Mouse (Mus musculus) megakaryocyte, adult 5-6 weeks (primary cell): ENCODE results near the gene Ppp3ca. TPM values are rescaled to one million over a fixed set of nuclear protein-coding genes. Genes with fewer than 3 reads are reported as not detected.

Experiments used
- ATAC-seq: 2 replicates; pipeline ENCODE4 v1.8.0; 2016; ENCODE audit warnings: mild to moderate bottlenecking, inconsistent platforms; ENCODE audit not compliant: poor library complexity, severe bottlenecking
- total RNA-seq, 2 experiments: library from RNA; stranded (forward) in 1 of 2; stranded (reverse) in 1 of 2; fragments of 153-499, 151-499 nt in 1 of 2; fragments of 221-1000, 200-1000 nt in 1 of 2; gene quantifications; 2 replicates each; pipeline versions ENCODE4 v1.2.3 to v1.2.4; 2015 to 2017

The Ppp3ca gene
- total RNA-seq, 2 experiments from 2014 or later = 83.1 to 85.1 TPM

DNA sequence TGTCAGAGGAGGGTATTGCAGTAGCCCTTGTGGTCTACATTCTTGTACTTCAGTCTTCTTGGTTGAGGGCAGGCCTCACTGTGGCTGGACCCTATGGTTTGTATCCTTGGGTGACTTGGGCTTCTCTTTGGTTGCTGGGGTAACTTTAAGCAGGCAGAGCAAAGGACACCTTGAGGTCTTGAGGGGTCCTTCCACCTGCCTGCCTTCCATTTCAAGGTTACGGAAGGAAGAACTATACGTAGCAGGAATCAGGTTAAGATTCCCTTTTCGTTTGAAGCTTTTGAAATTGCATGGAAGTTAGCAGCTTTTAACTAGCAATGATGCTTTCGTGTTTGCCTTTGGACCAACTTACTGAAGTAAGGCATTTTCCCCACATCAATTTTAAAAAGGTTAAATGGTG, 51.3 kb downstream of the Ppp3ca start:
- ATAC-seq = no peak

GRCm38 (mm10) chr3:136721804-136722427, 52.0 kb downstream of the Ppp3ca start:
- no peak for ATAC-seq

- no peak for ATAC-seq
Observed at GRCm38 (mm10) chr3:136722493-136722892, 52.6 kb downstream of the Ppp3ca start.

DNA sequence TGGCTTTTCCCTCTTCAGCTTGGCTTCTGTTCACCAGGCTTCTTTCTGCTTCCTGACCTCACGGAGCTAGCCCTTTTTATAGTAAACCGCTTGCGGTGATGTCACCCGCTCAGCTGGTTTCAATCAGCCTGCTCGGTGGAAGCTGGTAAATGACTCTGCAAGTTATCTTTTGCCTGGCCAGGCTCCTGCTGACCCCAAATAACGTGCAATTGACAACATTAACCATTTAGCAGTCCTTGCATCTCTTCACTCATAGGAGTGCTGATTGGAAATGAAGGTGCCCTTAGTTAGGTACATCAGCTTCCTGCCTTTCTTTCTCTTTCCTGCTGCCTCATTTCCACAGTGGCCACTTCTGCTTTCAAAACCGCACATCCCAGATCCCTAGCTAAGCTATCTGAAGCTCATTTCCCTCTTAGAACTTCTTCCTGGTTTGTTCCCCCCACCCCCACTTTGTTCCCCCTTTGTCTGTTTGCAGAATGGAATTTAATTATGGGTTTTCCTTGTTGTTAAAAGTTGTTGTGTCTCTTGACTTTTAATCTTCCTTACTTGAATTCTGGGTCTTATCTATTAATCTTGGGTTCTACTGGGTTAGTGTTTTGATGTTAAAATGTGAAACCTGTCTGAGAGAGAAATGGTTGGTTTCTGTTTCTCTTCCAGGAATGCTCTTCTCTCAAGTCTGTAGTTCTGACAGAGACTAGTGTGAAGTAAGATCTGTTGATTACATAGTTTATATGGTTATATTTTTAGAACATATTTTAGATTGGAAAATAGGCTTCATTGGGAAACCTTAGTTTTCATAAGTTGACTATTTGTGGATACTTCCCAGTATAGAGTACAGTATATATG, 55.6 kb downstream of the Ppp3ca start:
- peak; percentile 79 for ATAC-seq

DNA sequence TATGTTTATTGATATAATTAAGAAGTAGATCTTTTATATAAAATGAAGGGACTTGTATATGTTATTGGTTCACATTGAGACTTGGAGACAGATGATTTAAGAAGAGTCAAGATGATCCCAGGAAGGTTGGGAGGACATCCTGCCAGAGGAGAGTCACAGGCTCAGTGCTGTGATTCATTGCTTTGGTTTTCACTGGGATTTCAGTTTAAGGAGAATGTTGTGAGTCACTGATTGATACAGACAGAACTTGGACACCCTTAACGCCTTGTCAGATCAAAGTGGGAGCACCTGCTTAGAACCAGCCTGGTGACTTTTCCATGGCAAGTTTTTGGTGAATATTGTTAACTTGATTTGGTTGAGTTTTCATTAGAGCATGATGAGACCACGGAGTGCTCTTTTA, 58.0 kb downstream of the Ppp3ca start:
- ATAC-seq = no peak

DNA sequence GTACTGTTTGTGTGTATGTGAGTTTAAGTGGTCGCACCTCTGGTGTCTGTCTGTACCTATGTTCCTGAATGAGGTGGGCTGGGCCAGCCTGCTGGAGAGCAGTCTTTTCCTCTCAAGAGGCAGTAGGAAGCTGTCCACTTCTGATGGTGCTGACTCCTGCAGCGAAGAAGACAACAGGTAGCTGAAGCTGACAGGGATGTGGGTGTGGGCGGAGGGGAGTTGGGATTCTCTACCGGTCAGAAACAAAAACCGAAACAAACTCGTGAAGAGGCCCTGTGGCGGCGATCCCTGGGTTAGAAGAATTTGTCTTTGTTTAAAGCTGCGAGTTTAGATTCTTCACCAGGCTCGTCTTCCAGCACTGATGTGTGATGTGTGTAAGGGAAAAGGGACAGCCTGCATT, 60.1 kb downstream of the Ppp3ca start:
- no peak for ATAC-seq

GRCm38 (mm10) chr3:136731579-136731978, 61.7 kb downstream of the Ppp3ca start:
- ATAC-seq = no peak

DNA sequence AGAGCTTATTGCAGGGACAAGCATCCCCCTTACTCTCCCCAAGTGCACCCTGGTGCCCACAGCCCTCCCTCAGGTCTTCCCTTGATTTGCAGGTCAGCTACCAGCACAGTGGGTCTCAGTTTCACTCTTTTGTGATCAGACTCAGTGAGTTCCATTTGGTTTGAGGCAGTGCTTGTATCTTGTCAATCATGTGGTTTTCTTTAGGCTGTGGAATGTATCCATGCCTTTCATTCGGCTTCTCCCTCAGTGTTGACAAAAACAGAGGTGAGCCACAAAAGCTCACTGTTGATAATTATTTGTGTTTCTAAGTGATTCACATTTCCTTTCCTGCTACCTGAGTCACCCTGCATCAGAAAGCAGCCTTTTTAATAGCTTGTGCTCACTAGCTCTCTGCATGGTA, 66.1 kb downstream of the Ppp3ca start:
- no peak for ATAC-seq

DNA sequence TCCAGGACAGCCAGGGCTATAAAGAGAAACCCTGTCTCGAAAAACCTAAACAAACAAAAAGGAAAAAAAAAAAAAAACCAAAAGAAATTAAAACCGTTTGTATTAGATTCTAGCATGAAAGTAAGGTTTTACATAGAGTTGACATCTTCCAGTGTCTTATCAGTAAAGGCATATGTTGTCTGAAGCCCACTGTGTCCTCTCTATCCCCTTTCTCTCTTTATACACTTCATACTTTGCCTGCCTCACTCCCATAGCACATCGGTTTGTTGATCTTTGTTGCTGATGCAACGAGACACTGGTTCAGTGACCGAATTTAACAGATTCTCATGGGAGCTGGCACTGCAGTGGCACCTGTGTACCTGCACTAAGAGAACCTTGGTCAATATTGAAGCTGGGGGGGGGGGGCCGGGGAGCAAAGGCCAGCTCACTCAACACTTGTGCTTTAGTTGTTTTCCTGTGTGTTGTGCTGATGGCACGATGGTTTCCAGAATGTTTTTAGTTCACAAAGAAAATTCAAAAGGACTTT, 66.9 kb downstream of the Ppp3ca start:
- no peak for ATAC-seq

DNA sequence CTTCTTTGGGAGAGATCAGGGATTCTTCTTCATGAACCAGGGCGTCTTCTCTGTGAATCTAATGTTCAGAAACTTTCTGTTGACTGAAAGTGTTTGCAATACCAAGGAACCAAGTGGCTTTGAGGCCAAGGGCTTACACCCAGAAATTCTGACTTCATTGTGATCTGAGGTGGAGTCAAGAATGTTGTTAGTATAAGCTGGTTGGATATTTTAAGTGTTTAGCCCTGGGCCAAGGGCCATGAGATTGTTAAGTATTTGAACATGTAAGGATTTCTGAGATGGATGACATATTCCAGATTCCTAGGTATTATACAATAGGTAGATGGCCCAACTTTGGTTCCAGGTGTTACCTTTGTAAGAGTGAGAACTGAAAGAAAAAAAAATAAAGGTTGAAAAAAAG, 68.5 kb downstream of the Ppp3ca start:
- ATAC-seq = no peak

DNA sequence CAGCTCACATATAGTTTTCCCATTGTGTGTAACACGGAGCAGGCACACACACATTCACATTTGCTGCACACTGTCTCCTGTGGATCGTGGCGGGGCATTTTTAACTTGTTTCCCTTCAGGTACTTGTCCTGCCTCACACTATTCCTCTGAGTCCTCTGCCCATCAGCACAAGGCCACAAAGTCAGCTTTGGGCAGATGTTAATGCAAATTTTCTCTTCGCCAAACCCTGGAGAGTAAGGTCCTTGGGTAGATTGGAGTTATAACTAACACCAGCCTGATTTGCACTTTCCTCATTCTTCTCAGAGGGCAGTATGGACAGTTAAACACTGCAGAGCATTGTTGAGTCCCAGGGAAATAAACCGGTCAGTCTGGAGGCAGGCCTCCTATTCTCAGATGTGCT, 69.0 kb downstream of the Ppp3ca start:
- ATAC-seq = no peak

DNA sequence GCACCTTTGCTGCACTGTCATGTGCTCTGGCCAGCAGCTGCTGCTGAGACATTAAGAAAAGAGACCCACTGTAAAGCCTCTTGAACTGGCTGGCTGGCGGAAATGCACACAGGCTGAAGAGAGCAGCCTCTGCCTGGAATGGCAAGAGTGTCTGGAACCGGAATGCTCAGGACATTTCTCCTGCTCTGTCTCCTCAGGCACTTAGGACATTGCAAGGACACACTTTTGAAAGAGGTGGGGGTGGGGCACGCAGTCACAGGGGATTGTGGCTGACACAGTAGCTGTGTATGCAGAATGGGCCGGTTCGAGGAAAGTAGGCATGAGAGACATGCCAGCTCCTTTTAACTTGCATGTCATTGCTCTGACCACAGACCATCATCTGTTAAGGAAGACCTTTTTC, 71.7 kb downstream of the Ppp3ca start:
- ATAC-seq = no peak

GRCm38 (mm10) chr3:136742258-136743057, 72.5 kb downstream of the Ppp3ca start:
- ATAC-seq = peak; percentile 90

- no peak for ATAC-seq
Observed at GRCm38 (mm10) chr3:136744295-136744897, 74.5 kb downstream of the Ppp3ca start.

- no peak for ATAC-seq
Observed at GRCm38 (mm10) chr3:136745456-136745855, 75.5 kb downstream of the Ppp3ca start.

DNA sequence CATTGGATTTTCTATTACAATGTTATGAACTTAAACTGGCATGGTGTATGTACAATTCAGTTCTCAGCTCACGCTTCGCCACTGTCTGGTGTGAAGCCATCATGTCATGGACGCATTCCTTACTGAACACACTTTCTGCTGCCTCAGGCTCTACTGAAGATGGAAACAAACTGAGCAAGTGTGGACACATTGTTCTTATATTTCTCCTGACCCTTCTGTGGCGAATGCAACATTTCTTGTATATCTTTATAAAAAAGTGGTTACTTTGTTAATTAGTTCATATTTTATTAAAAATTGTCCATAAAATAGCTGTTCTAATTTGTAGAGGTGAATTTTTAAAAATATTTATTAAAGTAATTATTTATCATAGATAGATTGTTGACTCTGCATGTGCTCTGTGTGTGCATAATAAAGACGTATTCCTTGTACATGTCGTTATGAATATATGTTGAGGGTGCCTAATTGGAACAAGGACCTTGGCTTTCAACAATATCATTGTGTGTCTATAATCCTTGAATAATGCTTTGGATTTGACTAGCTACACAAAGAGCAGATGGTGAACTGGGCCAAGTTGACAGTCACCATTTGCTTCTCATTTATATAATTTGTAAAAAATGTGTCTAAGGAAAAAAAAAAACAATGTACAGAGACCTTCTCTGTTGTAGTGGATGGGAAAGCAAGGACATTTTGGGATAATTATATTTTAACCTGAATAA, 79.0 kb downstream of the Ppp3ca start:
- ATAC-seq = no peak

DNA sequence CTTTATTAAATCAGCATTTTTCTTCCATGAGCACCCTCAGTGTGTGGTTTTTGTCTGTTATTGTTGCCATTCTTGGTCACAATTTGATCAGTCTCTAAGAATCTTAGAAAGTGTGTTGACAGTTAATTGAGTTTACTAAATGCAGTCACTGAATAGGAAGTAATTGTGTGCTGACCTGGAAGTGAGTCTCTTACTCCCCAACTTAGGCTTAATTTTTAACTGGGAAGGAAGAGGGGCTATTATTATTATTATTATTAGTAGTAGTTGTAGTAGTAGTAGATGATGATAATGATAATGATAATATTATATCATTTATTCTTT, 79.5 kb downstream of the Ppp3ca start:
- ATAC-seq = no peak

GRCm38 (mm10) chr3:136749951-136750350, 80.0 kb downstream of the Ppp3ca start:
- no peak for ATAC-seq

DNA sequence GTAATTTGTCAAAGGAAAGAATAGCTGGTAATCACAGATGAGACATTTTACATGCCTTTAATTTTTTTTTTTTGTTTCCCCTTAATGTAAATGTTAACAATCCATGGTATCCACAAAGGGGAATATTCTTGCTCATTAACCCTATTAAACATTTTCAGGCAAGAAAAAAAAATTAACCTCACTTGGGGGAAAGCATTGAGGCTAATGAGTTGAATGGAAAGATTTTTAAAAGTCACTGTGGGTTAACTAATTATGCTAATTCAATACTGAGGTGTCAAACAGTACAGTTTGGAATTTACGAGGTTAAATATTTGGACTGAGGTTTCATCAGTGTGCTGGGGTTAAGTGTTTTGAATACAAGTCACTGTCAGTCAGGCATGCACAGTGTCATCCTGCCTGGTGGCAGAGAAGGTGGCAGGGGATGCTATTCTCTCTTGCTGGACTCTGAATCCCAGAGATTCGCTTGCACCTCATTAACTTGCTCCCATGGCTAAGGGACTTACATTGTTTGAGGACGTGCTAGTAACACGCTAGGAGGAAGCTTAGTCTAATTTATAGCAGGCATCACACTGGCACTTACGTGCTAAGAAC, 82.3 kb downstream of the Ppp3ca start:
- ATAC-seq = no peak

DNA sequence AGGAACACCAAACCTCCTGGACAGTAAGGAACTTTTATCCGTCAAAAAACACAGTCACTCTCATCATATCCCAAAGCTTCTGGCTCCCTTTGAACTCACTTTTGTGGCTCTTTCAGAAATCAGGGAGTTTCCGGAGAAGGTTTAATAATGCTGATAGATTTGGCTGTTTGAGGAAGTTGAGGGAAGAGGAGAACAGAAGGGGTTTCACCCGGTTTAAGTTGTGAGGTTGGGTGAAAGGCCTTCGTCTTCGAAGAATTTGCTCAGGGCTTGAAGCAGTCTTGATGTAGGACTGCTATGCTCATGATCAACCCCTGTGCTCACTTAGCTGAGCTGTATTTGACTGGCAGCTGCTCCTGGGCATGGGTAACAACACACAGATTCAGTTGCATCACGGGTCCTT, 86.2 kb downstream of the Ppp3ca start:
- peak; percentile 55 for ATAC-seq
